Mouse (Mus musculus) intestine, embryonic 14.5 days (tissue): ENCODE results near the gene Pth1r. TPM values are rescaled to one million over a fixed set of nuclear protein-coding genes. Genes with fewer than 3 reads are reported as not detected.

Experiments used
- ATAC-seq: fragments of 200-750 bp; cut with Nextera tagmentation; replicated peaks from 2 replicates; pipeline ENCODE4 v1.8.0; 2017; ENCODE audit warnings: low read depth, moderate number of reproducible peaks, moderate TSS enrichment, moderate library complexity; ENCODE audit not compliant: low FRiP score, low TSS enrichment
- DNase-seq: peaks from one replicate; pipeline ENCODE4 v3.0.0-alpha.2; 2018; ENCODE audit warnings: low spot score
- H3K27ac ChIP-seq: fragments of 300-500 bp; sonication (generic); 2 replicates; pipeline ENCODE4 v1.5.1; 2014; ENCODE audit warnings: low read depth, mild to moderate bottlenecking, control low read depth
- H3K27me3 ChIP-seq: fragments of 300-500 bp; sonication (generic); replicated peaks from 2 replicates; pipeline ENCODE4 v1.6.1; 2014; ENCODE audit warnings: low read length, control low read depth; ENCODE audit not compliant: control insufficient read depth, insufficient read depth
- H3K36me3 ChIP-seq: fragments of 300-500 bp; sonication (generic); 2 replicates; pipeline ENCODE4 v1.6.1; 2014; ENCODE audit warnings: low read length, control low read depth; ENCODE audit not compliant: control insufficient read depth, insufficient read depth
- H3K4me1 ChIP-seq: fragments of 300-500 bp; sonication (generic); replicated peaks from 2 replicates; pipeline ENCODE4 v1.6.1; 2014; ENCODE audit warnings: low read length, control low read depth, mixed read lengths; ENCODE audit not compliant: control insufficient read depth, insufficient read depth
- H3K4me2 ChIP-seq: fragments of 300-500 bp; sonication (generic); 2 replicates; pipeline ENCODE4 v1.6.1; 2014; ENCODE audit warnings: low read length
- H3K4me3 ChIP-seq: fragments of 300-500 bp; sonication (generic); 2 replicates; pipeline ENCODE4 v1.5.1; 2014; ENCODE audit warnings: low read depth, low read length, control low read depth, mixed read lengths
- H3K9ac ChIP-seq: fragments of 300-500 bp; sonication (generic); 2 replicates; pipeline ENCODE4 v1.6.1; 2014; ENCODE audit warnings: mild to moderate bottlenecking, low read length
- H3K9me3 ChIP-seq: fragments of 300-500 bp; sonication (generic); 2 replicates; pipeline ENCODE4 v1.6.1; 2016; ENCODE audit warnings: low read length, control low read depth; ENCODE audit not compliant: control insufficient read depth
- WGBS: fragments of 180-500 bp; shearing (Covaris S2); extraction: QIAGEN DNeasy Blood & Tissue Kit; methylation state at CpG from one replicate; pipeline ENCODE4 v1.1.7; 2014; 5-methylcytosine and 5-hydroxymethylcytosine counted together
- polyA plus RNA-seq: library from polyadenylated mRNA; unstranded; fragments of >200 nt; fragmentation: Nextera tagmentation; extraction: Ambion mirVana; gene quantifications from 2 replicates; pipeline ENCODE4 v1.2.1, GENCODE M21; 2014

Gene Pth1r
- polyA plus RNA-seq, 1 experiment from 2014 or later = 25.7 TPM

GRCm38 (mm10) chr9:110733102-110733501, 13.8 kb downstream of the Pth1r start:
- DNase-seq (no peak), ATAC-seq (peak; percentile 16; the same call in 1 of the 2 replicates)
- H3K4me3 ChIP-seq = peak overlapping the region; percentile 27
- no peak overlapping the region; the same call in 1 of the 2 replicates for H3K9ac ChIP-seq
- peaks cover 17% of the 10 kb centered on the region for H3K36me3 ChIP-seq
- H3K27me3 ChIP-seq = 0 out of 2 replicates have a peak, but pooled peaks cover under 1% of the 10 kb centered on the region
- H3K4me1 ChIP-seq = peaks cover 35% of the 10 kb centered on the region
- no peaks in the 10 kb centered on the region for H3K9me3 ChIP-seq
- H3K27ac ChIP-seq = peak overlapping the region; percentile 24
- 7% methylated on average over 8 of the region's 8 CpGs for WGBS
- H3K4me2 ChIP-seq = peak overlapping the region; percentile 52

DNA sequence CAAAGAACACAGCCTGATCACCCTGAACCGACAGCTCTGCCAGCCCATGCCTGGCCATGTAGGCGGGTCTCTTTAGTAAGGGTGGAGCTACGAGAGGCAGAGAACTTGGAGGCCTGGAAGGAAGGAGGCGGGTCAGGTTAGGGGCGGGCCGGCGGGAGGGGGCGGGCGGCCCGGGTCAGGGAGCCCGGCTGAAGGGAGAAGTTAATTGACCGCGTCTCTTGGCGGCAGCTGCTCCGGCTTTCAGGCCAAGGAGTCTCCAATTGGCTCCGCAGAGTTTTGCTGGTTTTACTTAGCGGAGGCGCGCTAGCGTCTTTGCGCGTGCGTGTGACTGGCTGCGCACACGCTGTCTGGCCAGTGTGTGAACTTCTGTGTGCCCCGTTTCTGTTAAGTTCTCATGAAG, 14.3 kb downstream of the Pth1r start:
- Histone ChIP-seq H3K27me3 (0 out of 2 replicates have a peak, but pooled peaks cover 5% of the 10 kb centered on the region), H3K36me3 (peaks cover 21% of the 10 kb centered on the region), H3K27ac (peak overlapping the region; percentile 24), H3K4me3 (peak overlapping the region; percentile 27), H3K4me2 (peak overlapping the region; percentile 52), H3K9me3 (no peaks in the 10 kb centered on the region), H3K4me1 (peaks cover 35% of the 10 kb centered on the region), H3K9ac (no peak overlapping the region; the same call in 1 of the 2 replicates)
- ATAC-seq = peak; percentile 89
- under 1% methylated on average over 26 of the region's 26 CpGs for WGBS
- DNase-seq = peak; percentile 81

DNA sequence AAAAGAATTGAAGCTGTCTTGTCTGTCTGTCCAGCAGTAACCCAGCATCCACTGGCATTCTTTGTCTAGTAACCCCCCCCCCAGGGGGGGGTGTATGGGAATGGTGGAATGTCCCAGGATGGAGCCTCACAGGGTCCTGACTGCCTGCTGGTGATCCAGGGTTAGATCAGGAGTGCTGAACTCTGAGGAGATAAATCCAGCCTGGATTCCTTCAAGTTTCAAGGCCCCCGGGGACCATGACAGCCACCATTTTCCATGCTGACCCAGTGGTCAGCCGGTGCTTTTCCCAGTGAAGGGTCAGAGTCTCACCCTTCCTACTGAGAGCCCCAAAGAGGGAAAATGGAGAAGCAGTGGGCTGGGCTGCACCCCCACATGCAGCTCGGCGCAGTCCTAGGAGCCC, 15.1 kb downstream of the Pth1r start:
- H3K9ac ChIP-seq = no peak overlapping the region
- no peak overlapping the region for H3K27ac ChIP-seq
- 0 out of 2 replicates have a peak, but pooled peaks cover 6% of the 10 kb centered on the region for H3K27me3 ChIP-seq
- peaks cover 29% of the 10 kb centered on the region for H3K36me3 ChIP-seq
- DNase-seq = no peak
- WGBS = 55% methylated on average over 4 of the region's 4 CpGs
- H3K4me2 ChIP-seq = no peak overlapping the region
- ATAC-seq = no peak
- H3K4me1 ChIP-seq = peaks cover 31% of the 10 kb centered on the region
- no peaks in the 10 kb centered on the region for H3K9me3 ChIP-seq
- H3K4me3 ChIP-seq = no peak overlapping the region

- no peak overlapping the region for H3K4me3 ChIP-seq
- no peaks in the 10 kb centered on the region for H3K9me3 ChIP-seq
- no peak overlapping the region for H3K9ac ChIP-seq
- ATAC-seq (no peak), DNase-seq (peak; percentile 78)
- peaks cover 40% of the 10 kb centered on the region for H3K36me3 ChIP-seq
- peaks cover 23% of the 10 kb centered on the region for H3K4me1 ChIP-seq
- H3K27ac ChIP-seq = no peak overlapping the region
- 28% methylated on average over 8 of the region's 8 CpGs for WGBS
- no peak overlapping the region for H3K4me2 ChIP-seq
- 0 out of 2 replicates have a peak, but pooled peaks cover 6% of the 10 kb centered on the region for H3K27me3 ChIP-seq
Measured at GRCm38 (mm10) chr9:110729841-110730240, 17.1 kb downstream of the Pth1r start.

DNA sequence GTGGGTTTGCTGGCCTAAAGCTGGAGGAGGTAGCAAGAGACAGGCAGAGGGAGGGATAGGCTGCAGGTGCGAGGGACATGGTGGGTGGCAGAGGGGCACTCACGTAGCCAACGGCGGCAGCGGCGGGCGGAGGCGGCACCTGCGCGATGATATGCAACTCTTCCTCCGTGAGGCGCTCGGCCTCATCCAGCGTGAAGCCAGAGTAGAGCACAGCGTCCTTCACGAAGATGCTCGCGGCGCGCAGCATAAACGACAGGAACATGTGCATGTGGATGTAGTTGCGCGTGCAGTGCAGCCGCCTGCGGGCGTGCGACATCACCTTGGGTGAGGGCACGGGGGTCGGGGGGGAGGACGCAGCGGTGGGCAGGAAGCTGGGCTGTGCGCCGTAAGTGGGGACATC, 20.1 kb downstream of the Pth1r start:
- Histone ChIP-seq H3K36me3 (peaks cover 60% of the 10 kb centered on the region), H3K9ac (no peak overlapping the region), H3K27me3 (0 out of 2 replicates have a peak, but pooled peaks cover 6% of the 10 kb centered on the region), H3K4me2 (no peak overlapping the region; the same call in 1 of the 2 replicates), H3K9me3 (no peaks in the 10 kb centered on the region), H3K27ac (no peak overlapping the region), H3K4me3 (no peak overlapping the region), H3K4me1 (peaks cover under 1% of the 10 kb centered on the region)
- WGBS = 29% methylated on average over 33 of the region's 33 CpGs
- ATAC-seq (no peak), DNase-seq (no peak)

DNA sequence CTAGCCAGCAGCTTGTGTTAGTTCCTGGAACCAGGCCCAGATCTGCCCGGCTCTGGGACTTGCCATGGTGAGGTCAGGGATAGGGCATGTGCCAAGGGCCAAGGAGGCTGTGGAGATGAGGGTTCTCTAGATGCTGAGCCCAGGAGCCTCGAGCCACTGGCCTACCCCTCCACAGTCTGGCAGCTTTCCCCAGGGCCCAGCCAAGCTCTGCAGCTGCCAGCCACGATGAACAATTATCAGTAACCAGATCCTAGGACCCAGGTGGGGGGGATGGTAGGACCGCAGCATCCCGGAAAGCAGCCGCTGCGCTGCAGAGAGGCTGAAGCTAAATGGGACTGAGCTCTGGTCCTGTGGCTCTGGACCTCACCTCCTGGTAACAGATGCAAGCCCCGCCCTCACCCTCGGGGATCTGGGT, 21.2 kb downstream of the Pth1r start:
- WGBS = 24% methylated on average over 9 of the region's 9 CpGs
- Histone ChIP-seq H3K27ac (no peak overlapping the region), H3K4me1 (no peaks in the 10 kb centered on the region), H3K36me3 (peaks cover 64% of the 10 kb centered on the region), H3K9me3 (no peaks in the 10 kb centered on the region), H3K27me3 (0 out of 2 replicates have a peak, but pooled peaks cover 6% of the 10 kb centered on the region), H3K4me2 (no peak overlapping the region), H3K9ac (no peak overlapping the region), H3K4me3 (no peak overlapping the region)
- ATAC-seq = no peak
- DNase-seq = no peak

DNA sequence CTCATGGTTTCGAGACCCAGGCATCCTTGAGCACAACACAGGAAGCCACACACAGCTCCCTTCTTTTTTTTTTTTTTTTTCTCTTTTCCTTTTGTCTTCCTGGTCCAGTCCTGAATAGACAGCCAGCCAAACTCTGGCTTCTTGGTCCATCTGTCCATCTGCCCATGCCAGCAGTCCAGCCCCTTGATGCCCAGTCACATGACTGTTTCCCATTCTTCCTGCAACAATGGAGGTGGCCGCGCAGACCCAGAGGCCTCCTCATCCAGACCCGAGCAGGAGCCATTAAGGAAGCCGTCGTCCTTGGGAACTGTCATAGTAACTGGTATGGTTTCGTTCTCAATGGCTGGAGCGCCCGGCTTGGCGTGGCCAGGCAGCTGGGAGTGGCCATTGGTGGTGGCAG, 24.9 kb downstream of the Pth1r start:
- H3K4me2 ChIP-seq = no peak overlapping the region
- no peaks in the 10 kb centered on the region for H3K9me3 ChIP-seq
- H3K27me3 ChIP-seq = no peaks in the 10 kb centered on the region
- no peak overlapping the region for H3K27ac ChIP-seq
- 85% methylated on average over 10 of the region's 10 CpGs for WGBS
- DNase-seq (no peak), ATAC-seq (no peak)
- H3K36me3 ChIP-seq = peaks cover 37% of the 10 kb centered on the region
- H3K4me1 ChIP-seq = peaks cover 4% of the 10 kb centered on the region; the same call in 1 of the 2 replicates
- H3K4me3 ChIP-seq = no peak overlapping the region
- H3K9ac ChIP-seq = no peak overlapping the region

DNA sequence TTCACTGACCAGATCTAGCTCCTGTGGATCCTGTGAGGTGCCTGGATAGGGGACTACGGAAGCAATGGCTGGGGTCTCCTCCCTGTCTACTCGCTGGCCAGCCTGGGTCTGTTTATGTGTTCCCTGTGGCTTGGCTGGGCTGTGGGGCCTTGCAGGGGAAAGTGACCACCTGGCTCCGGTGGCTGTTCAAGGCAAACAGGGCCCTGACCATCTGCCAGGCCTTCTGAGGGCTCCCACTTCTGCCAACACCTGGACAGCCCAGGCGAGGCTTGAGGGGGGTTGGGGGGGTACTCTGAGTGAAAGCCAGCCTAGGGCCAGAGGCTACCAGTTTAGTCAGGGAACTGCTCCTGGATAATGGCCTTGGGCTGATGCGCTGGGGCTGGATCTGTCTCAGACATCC, 27.0 kb downstream of the Pth1r start:
- Histone ChIP-seq H3K9ac (0 out of 2 replicates have a peak overlapping the region, but pooled peaks have one; percentile 6), H3K36me3 (peaks cover 25% of the 10 kb centered on the region), H3K4me2 (no peak overlapping the region), H3K4me3 (no peak overlapping the region), H3K27me3 (no peaks in the 10 kb centered on the region), H3K9me3 (no peaks in the 10 kb centered on the region), H3K4me1 (peaks cover 4% of the 10 kb centered on the region; the same call in 1 of the 2 replicates), H3K27ac (no peak overlapping the region)
- DNase-seq (no peak), ATAC-seq (no peak)
- WGBS = 49% methylated on average over 5 of the region's 5 CpGs

GRCm38 (mm10) chr9:110718810-110719209, 28.1 kb downstream of the Pth1r start:
- DNase-seq = no peak
- Histone ChIP-seq H3K27ac (no peak overlapping the region), H3K9ac (no peak overlapping the region), H3K9me3 (no peaks in the 10 kb centered on the region), H3K27me3 (no peaks in the 10 kb centered on the region), H3K4me3 (no peak overlapping the region), H3K36me3 (peaks cover 13% of the 10 kb centered on the region), H3K4me1 (peaks cover 4% of the 10 kb centered on the region; the same call in 1 of the 2 replicates), H3K4me2 (no peak overlapping the region)
- WGBS = 71% methylated on average over 3 of the region's 3 CpGs
- ATAC-seq = no peak
